Mouse (Mus musculus) liver, postnatal 0 days (tissue): ENCODE results near the gene Gsg1l.

ENCODE experiments used
- CTCF ChIP-seq: sonication (generic); IDR thresholded peaks from 2 replicates; pipeline ENCODE4 v1.5.1; 2016; ENCODE audit warnings: antibody characterized with exemption, low read depth
- EP300 ChIP-seq: IDR thresholded peaks from 2 replicates; pipeline ENCODE4 v1.6.1; 2016; ENCODE audit warnings: antibody characterized with exemption, low read depth, mild to moderate bottlenecking

DNA sequence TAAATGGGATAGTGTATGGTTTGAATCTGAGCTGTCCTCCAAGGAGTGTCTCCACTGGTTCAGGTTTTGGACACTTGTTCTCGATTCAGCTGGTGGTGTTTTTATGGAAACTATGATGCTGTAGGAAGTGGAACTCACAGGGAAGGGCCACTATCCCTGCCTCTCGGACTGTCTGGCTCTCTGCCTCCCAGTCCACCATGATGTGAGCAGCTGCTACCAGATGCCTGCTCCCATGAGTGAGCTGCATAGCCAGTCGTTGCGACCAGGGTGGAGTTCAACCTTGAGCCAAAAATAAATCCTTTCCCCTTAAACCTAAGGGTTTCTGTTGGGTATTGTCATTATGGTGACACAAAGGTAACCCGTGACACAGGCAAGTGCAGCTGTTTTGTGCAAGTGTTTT is 158.2 kb downstream of the Gsg1l start:
- no peak for TF ChIP-seq CTCF
- no peak for TF ChIP-seq EP300
